Mouse (Mus musculus) limb, embryonic 14.5 days (tissue): ENCODE data around the gene Rgcc. TPM values are rescaled to one million over a fixed set of nuclear protein-coding genes. Genes with fewer than 3 reads are reported as not detected.
A peak's percentile ranks its signal among the peaks of the same experiment; 100 is the strongest.

Source experiments
- ATAC-seq: fragments of 200-750 bp; cut with Nextera tagmentation; 2 replicates; pipeline ENCODE4 v1.8.0; 2017; ENCODE audit warnings: low read depth, moderate number of reproducible peaks, moderate TSS enrichment; ENCODE audit not compliant: low FRiP score
- DNase-seq: peaks from one replicate; pipeline ENCODE4 v3.0.0-alpha.2; 2015; ENCODE audit warnings: low spot score
- H3K27ac ChIP-seq: fragments of 300-500 bp; sonication (generic); replicated peaks from 2 replicates; pipeline ENCODE4 v1.5.1; 2014; ENCODE audit warnings: low read depth, mild to moderate bottlenecking, low read length, moderate library complexity, mixed read lengths
- H3K27me3 ChIP-seq: fragments of 300-500 bp; sonication (generic); 2 replicates; pipeline ENCODE4 v1.6.1; 2014; ENCODE audit warnings: low read length, mixed read lengths; ENCODE audit not compliant: control insufficient read depth, insufficient read depth
- H3K36me3 ChIP-seq: fragments of 300-500 bp; sonication (generic); 2 replicates; pipeline ENCODE4 v1.6.1; 2014; ENCODE audit warnings: mild to moderate bottlenecking, low read length, moderate library complexity, mixed read lengths; ENCODE audit not compliant: control insufficient read depth, insufficient read depth
- H3K4me1 ChIP-seq: fragments of 300-500 bp; sonication (generic); 2 replicates; pipeline ENCODE4 v1.6.1; 2014; ENCODE audit warnings: antibody characterized with exemption, low read length, mixed read lengths; ENCODE audit not compliant: control insufficient read depth, insufficient read depth
- H3K4me2 ChIP-seq: fragments of 300-500 bp; sonication (generic); replicated peaks from 2 replicates; pipeline ENCODE4 v1.6.1; 2014; ENCODE audit warnings: low read depth, mild to moderate bottlenecking, low read length, moderate library complexity; ENCODE audit not compliant: severe bottlenecking
- H3K4me3 ChIP-seq: fragments of 300-500 bp; sonication (generic); replicated peaks from 2 replicates; pipeline ENCODE4 v1.5.1; 2014; ENCODE audit warnings: low read length
- H3K9ac ChIP-seq: fragments of 300-500 bp; sonication (generic); 2 replicates; pipeline ENCODE4 v1.6.1; 2014; ENCODE audit warnings: mild to moderate bottlenecking, low read depth, low read length, moderate library complexity; ENCODE audit not compliant: severe bottlenecking
- H3K9me3 ChIP-seq: fragments of 300-500 bp; sonication (generic); 2 replicates; pipeline ENCODE4 v1.6.1; 2016; ENCODE audit warnings: low read length; ENCODE audit not compliant: control insufficient read depth
- POLR2A ChIP-seq: fragments of 200-500 bp; IDR thresholded peaks from 2 replicates; pipeline ENCODE4 v1.8.0; 2012; ENCODE audit warnings: inconsistent platforms, mild to moderate bottlenecking, moderate library complexity, borderline replicate concordance; ENCODE audit not compliant: insufficient read depth, insufficient read length; ENCODE audit errors: extremely low read depth
- WGBS: fragments of 180-500 bp; shearing (Covaris S2); extraction: QIAGEN DNeasy Blood & Tissue Kit; methylation state at CpG from one replicate; pipeline ENCODE4 v1.1.7; 2014; 5-methylcytosine and 5-hydroxymethylcytosine counted together
- polyA plus RNA-seq, 2 experiments: library from polyadenylated mRNA; depleted of rRNA in 1 of 2; stranded (reverse) in 1 of 2; unstranded in 1 of 2; fragments of >200 nt; fragmentation: Nextera tagmentation in 1 of 2; extraction: Ambion mirVana in 1 of 2; gene quantifications; 2 replicates each; pipeline versions ENCODE4 v1.2.1 to v1.2.3; 2012 to 2014

The Rgcc gene
- polyA plus RNA-seq, 2 experiments = 55.9 to 65.0 TPM

DNA sequence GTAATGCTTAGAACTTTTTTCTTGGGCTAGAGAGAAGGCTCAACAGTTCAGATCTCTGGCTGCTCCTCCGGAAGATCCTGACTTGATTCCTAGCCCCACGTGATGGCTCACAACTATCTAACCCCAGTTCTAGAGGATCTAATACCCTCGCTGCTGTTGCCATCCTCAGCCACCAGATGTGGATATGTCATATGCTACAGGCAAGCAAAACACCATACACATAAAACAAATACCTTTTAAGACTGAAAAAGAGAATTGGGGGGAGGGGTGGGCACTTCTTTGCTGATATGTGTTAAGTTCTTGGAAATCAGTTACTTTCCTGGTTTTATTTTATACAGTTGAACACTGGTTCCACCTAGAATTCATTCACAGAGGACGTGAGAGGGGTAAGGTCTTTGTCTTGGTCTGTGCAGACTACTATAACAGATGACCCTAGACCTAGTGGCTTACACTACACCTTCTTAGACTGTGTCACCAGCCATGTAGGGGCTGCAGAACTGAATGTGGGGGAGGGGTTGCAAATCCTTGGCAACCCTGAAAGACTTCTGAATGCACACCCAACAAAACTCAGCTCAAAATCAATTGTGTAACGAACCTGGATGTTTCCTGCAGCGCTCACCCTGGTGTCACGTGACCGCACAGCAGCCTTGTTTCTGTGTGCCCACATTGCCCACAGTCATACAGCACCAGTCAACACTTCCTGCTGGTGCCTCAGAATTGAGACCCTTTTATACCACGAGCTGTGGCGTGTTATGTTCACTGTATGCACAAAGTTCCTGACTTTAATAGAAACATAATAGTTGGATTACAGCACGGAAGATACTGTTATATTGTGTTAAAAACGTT is 58.2 kb downstream of the Rgcc start:
- DNase-seq = no peak
- Histone ChIP-seq H3K9ac (no peak overlapping the region), H3K36me3 (no peaks in the 10 kb centered on the region), H3K9me3 (no peaks in the 10 kb centered on the region), H3K4me3 (no peak overlapping the region), H3K27me3 (no peaks in the 10 kb centered on the region), H3K27ac (no peak overlapping the region), H3K4me2 (no peak overlapping the region), H3K4me1 (no peaks in the 10 kb centered on the region)
- 74% methylated on average over 12 of the region's 12 CpGs for WGBS
- no peak for ATAC-seq
- TF ChIP-seq POLR2A = no peak

GRCm38 (mm10) chr14:79242386-79242720 is 59.1 kb downstream of the Rgcc start:
- Histone ChIP-seq H3K4me1 (no peaks in the 10 kb centered on the region), H3K9me3 (no peaks in the 10 kb centered on the region), H3K4me3 (no peak overlapping the region), H3K36me3 (no peaks in the 10 kb centered on the region), H3K27ac (no peak overlapping the region), H3K27me3 (no peaks in the 10 kb centered on the region), H3K9ac (no peak overlapping the region), H3K4me2 (no peak overlapping the region)
- DNase-seq = no peak
- ATAC-seq = no peak
- no peak for TF ChIP-seq POLR2A

DNA sequence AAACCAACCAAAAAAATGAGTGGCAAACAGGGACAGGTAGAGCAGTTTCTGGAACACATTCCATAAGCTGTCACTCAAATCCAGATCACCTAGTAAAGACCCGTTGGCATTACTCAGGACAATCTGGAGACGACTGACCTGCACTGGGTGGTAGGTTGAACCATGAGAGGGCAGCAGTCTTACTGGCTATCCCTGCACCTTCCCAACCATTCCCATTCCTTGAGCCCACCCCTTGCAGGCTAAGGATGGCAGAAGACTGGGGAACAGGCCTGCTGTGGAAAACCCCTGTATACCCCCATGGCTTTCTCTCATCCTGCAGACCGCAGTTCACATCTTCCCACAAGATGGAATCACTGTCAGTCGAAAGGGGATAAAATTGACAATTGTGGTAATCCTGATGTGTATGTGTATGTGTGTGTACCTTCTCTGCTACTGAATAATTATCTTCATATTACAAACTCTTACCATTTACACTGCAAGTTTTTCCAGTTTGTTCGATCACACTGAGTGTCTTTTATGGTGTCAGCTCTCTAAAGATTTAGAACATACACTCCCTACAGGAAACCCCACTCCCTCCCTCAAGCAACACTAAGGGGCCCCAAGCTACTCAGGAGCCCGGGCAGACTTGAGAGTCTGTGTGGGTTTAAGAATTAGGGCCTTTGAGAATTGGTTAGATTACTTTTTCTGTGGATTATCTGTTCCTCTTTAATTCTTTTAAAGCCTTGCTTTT is 59.6 kb downstream of the Rgcc start:
- Histone ChIP-seq H3K9me3 (no peaks in the 10 kb centered on the region), H3K4me1 (no peaks in the 10 kb centered on the region), H3K36me3 (no peaks in the 10 kb centered on the region), H3K27me3 (no peaks in the 10 kb centered on the region), H3K4me3 (no peak overlapping the region), H3K9ac (no peak overlapping the region), H3K27ac (no peak overlapping the region), H3K4me2 (no peak overlapping the region)
- DNase-seq (no peak), ATAC-seq (no peak)
- 61% methylated on average over 6 of the region's 6 CpGs for WGBS
- TF ChIP-seq POLR2A = no peak

GRCm38 (mm10) chr14:79241057-79241570 is 60.3 kb downstream of the Rgcc start:
- ATAC-seq (peak; percentile 39; the same call in 1 of the 2 replicates), DNase-seq (no peak)
- Histone ChIP-seq H3K9ac (no peak overlapping the region), H3K27me3 (no peaks in the 10 kb centered on the region), H3K4me3 (no peak overlapping the region), H3K4me2 (no peak overlapping the region), H3K4me1 (no peaks in the 10 kb centered on the region), H3K27ac (no peak overlapping the region), H3K36me3 (no peaks in the 10 kb centered on the region), H3K9me3 (no peaks in the 10 kb centered on the region)
- no peak for TF ChIP-seq POLR2A
- WGBS = 35% methylated on average over 4 of the region's 4 CpGs

- no peak overlapping the region for H3K9ac ChIP-seq
- no peak for DNase-seq
- no peaks in the 10 kb centered on the region for H3K27me3 ChIP-seq
- 91% methylated on average over 12 of the region's 12 CpGs for WGBS
- H3K9me3 ChIP-seq = no peaks in the 10 kb centered on the region
- no peak overlapping the region for H3K4me3 ChIP-seq
- H3K4me1 ChIP-seq = no peaks in the 10 kb centered on the region
- H3K27ac ChIP-seq = no peak overlapping the region
- no peak overlapping the region for H3K4me2 ChIP-seq
- TF ChIP-seq POLR2A = no peak
- H3K36me3 ChIP-seq = no peaks in the 10 kb centered on the region
- no peak for ATAC-seq
Observed at GRCm38 (mm10) chr14:79239402-79239801, 62.0 kb downstream of the Rgcc start.

Other genes starting within 250 kb of the Rgcc start
- not detected in 2 replicates for gene Zfp957, start 54.3 kb downstream of the Rgcc start, polyA plus RNA-seq (2012; rRNA removed)
- not detected in 2 replicates for gene Zfp957, start 54.3 kb downstream of the Rgcc start, polyA plus RNA-seq (2014; fragmentation: Nextera tagmentation; extraction: Ambion mirVana)
- gene Naa16, start 89.1 kb upstream of the Rgcc start, polyA plus RNA-seq (2012; rRNA removed) = 13.9 and 23.4 TPM in 2 replicates
- 34.5 and 42.5 TPM in 2 replicates for gene Naa16, start 89.1 kb upstream of the Rgcc start, polyA plus RNA-seq (2014; fragmentation: Nextera tagmentation; extraction: Ambion mirVana)
- gene Mtrf1, start 96.1 kb upstream of the Rgcc start, polyA plus RNA-seq (2012; rRNA removed) = 4.4 and 5.5 TPM in 2 replicates
- gene Mtrf1, start 96.1 kb upstream of the Rgcc start, polyA plus RNA-seq (2014; fragmentation: Nextera tagmentation; extraction: Ambion mirVana) = 8.1 and 8.7 TPM in 2 replicates
- gene Kbtbd7, start 124.9 kb upstream of the Rgcc start, polyA plus RNA-seq (2012; rRNA removed) = 9.8 and 11.4 TPM in 2 replicates
- gene Kbtbd7, start 124.9 kb upstream of the Rgcc start, polyA plus RNA-seq (2014; fragmentation: Nextera tagmentation; extraction: Ambion mirVana) = 14.0 and 19.0 TPM in 2 replicates
- gene Kbtbd6, start 150.2 kb upstream of the Rgcc start, polyA plus RNA-seq (2012; rRNA removed) = 2.1 and 2.4 TPM in 2 replicates
- 2.1 and 2.5 TPM in 2 replicates for gene Kbtbd6, start 150.2 kb upstream of the Rgcc start, polyA plus RNA-seq (2014; fragmentation: Nextera tagmentation; extraction: Ambion mirVana)
- gene Elf1, start 179.5 kb upstream of the Rgcc start, polyA plus RNA-seq (2012; rRNA removed) = 12.7 and 15.3 TPM in 2 replicates
- 15.8 and 18.7 TPM in 2 replicates for gene Elf1, start 179.5 kb upstream of the Rgcc start, polyA plus RNA-seq (2014; fragmentation: Nextera tagmentation; extraction: Ambion mirVana)
- gene Wbp4, start 179.9 kb upstream of the Rgcc start, polyA plus RNA-seq (2012; rRNA removed) = 16.5 and 22.6 TPM in 2 replicates
- gene Wbp4, start 179.9 kb upstream of the Rgcc start, polyA plus RNA-seq (2014; fragmentation: Nextera tagmentation; extraction: Ambion mirVana) = 44.1 and 47.2 TPM in 2 replicates